Mouse (Mus musculus): ENCODE measurements around the gene Mthfsd. TPM values are rescaled to one million over a fixed set of nuclear protein-coding genes. Genes with fewer than 3 reads are reported as not detected.

Gene Mthfsd
- total RNA-seq, 2 experiments from 2014 or later, result 13.2 to 14.2 TPM

- intact Hi-C loops (cut with DNase I), result no loop called here
- DNase-seq (ENCODE audit: low spot score), result no peak
These were observed 29.5 kb downstream of the Mthfsd start for GRCm38 (mm10) chr8:121078721-121079120.

DNA sequence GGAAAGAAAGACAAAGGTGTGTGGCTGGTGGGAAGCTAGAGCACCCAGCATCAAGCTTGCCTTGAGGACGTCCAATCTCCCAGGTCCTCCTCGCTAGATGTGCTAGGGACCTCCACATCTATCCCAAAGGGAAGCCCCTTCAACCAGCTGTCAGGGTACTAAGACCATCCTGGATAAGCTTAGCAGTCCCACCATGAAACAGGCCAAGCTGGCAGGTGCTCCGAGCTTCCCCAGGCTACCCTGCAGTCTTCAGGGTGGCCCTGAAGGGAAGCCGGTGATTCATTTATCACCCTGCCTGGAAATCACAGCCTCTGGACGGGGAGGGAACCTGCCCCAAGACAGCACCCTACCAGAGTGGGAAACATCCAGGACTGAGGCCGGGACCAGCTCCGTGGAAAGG is 31.6 kb downstream of the Mthfsd start:
- intact Hi-C loops (cut with DNase I), result no loop called here
- DNase-seq (ENCODE audit: low spot score), result no peak

DNA sequence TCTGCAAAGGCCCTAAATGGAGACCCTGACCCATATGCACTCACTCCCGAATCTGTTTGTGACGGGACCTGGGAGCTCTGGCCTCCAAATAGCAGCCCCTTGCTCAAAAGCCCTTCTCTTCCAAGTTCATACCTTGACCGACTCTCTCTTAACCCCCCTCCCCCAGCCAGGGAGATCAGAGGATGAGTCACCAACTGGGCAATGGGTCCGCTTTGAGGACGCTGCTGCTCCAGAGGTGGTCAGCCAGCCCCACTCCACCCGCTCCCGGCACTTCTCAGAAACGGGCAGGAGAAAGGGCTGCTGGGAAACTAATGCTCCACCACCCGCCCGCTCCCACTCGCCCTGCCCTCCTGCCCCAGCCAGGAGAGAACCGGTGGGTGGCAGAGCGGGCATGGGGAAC is 32.3 kb downstream of the Mthfsd start:
- intact Hi-C loops (cut with DNase I), result no loop called here
- no peak for DNase-seq (ENCODE audit: low spot score)

DNA sequence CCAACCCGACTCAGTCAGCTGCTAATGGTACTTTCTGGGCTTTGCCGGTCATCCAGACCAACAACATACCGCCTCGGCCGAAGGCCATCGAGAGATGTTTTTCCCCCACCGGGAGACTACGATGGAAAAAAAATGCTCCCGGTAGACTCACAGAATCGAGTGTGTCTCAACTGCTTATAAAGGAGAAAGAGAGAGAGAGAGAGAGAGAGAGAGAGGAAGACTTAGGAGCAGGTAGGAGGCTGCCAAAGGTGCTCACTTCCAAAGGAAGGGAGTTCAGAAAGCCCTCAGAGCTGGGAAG is 33.4 kb downstream of the Mthfsd start:
- DNase-seq (ENCODE audit: low spot score), result no peak
- intact Hi-C loops (cut with DNase I), result no loop called here

- intact Hi-C loops (cut with DNase I), result no loop called here
- DNase-seq (ENCODE audit: low spot score), result no peak
These were observed 33.9 kb downstream of the Mthfsd start for GRCm38 (mm10) chr8:121074108-121074847.

- no peak for DNase-seq (ENCODE audit: low spot score)
- intact Hi-C loops (cut with DNase I), result no loop called here
These were observed 34.8 kb downstream of the Mthfsd start for GRCm38 (mm10) chr8:121073174-121074107.

- no peak for DNase-seq (ENCODE audit: low spot score)
- intact Hi-C loops (cut with DNase I), result no loop called here
These were observed 35.6 kb downstream of the Mthfsd start for GRCm38 (mm10) chr8:121072406-121073130.

- DNase-seq (ENCODE audit: low spot score), result no peak
- intact Hi-C loops (cut with DNase I), result no loop called here
These were observed 36.7 kb downstream of the Mthfsd start for GRCm38 (mm10) chr8:121071454-121071853.

DNA sequence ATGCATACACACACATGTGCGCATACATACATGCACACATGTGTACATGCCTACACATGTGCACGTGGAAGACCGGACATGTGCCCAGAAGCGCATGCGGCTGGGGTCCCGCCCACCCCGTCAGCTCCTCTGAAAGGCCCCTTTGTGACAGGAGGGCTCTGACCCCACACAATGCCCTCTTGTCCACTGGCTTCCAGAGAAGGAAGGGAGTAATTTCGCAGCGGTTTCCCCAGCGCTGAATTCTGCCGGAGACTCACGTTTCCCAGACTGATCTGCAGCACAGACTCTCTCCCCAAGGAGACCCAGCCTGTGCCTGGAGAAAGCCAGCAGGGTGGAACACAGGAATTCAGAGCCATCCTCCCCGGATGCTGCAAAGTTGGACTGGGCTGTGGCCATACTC is 44.5 kb downstream of the Mthfsd start:
- no peak for DNase-seq (ENCODE audit: low spot score)
- intact Hi-C loops (cut with DNase I), result no loop called here

- no peak for DNase-seq (ENCODE audit: low spot score)
- intact Hi-C loops (cut with DNase I), result no loop called here
These were observed 45.7 kb downstream of the Mthfsd start for GRCm38 (mm10) chr8:121062521-121062920.

- no peak for DNase-seq (ENCODE audit: low spot score)
- intact Hi-C loops (cut with DNase I), result no loop called here
These were observed 49.1 kb downstream of the Mthfsd start for GRCm38 (mm10) chr8:121059098-121059497.

DNA sequence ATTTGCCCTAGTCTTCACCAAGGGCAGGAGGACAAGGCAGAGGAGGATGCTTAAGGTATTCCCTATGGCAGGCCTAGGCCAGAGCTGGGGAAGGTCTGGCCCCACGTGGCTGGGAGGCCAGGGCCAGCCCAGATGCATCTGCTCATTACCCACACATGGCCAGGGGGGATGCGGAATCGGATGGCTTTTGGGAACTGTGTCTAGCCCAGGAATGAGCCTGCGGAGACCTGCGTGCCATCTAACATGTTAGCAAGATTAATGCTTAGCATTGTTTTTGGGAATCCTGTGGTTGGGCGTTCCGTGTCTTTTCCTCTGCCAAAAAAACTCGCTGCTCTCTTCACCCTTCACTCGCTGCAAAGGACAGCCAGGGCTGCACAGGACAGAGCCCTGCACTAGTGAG is 50.1 kb downstream of the Mthfsd start:
- no peak for DNase-seq (ENCODE audit: low spot score)
- intact Hi-C loops (cut with DNase I), result no loop called here

GRCm38 (mm10) chr8:121047441-121047840 is 60.8 kb downstream of the Mthfsd start:
- intact Hi-C loops (cut with DNase I), result no loop called here
- DNase-seq (ENCODE audit: low spot score), result no peak

GRCm38 (mm10) chr8:121043719-121044440 is 64.3 kb downstream of the Mthfsd start:
- no peak for DNase-seq (ENCODE audit: low spot score)
- intact Hi-C loops (cut with DNase I), result no loop called here

Small RNAs within 50 kb of the gene (microRNA-seq; reads per million reads assigned to microRNA genes)
- gene Gm27530, result not detected

Other genes starting within 250 kb of the Mthfsd start
- under 1 TPM in 1 of 2 experiments, not detected in 1; 0.20 TPM for gene Foxf1, start 24.0 kb downstream of the Mthfsd start, total RNA-seq (2021)
- gene Foxc2, start 7.8 kb upstream of the Mthfsd start, total RNA-seq (2021), result 1 to 10 TPM; 2.0 to 2.2 TPM
- gene Foxl1, start 19.5 kb upstream of the Mthfsd start, total RNA-seq (2021), result under 1 TPM in 1 of 2 experiments, not detected in 1; 0.16 TPM

All from heart, postnatal 25 days (tissue).